Mouse (Mus musculus): ENCODE data around the gene Lrch4.
"Not testable (repeated sequence)": the region's sequence is repeated elsewhere in the genome, so short reads cannot be mapped to it uniquely, and the experiment has no call there.

The Lrch4 gene

DNA sequence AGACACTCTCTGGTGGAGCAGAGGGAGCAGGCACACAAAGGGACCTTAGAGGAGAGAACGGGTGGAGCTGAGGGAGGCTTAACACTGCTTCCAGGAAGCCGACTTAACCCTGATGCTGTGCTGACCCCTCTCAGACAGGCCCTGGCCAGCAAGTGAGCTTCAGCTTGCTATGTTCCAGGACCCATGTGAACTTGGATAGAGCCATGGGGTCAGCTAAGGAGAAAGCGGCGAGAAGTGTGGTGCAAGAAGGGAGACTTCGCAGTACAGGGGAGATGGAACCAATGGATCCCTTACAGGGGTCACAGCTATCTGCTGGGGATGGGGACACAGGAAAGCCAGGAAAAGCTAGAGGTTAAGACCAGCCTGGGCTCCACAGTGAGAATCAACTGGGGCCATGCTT, 15.8 kb upstream of the Lrch4 start:
- no peak for DNase-seq (ENCODE audit: low spot score)

DNA sequence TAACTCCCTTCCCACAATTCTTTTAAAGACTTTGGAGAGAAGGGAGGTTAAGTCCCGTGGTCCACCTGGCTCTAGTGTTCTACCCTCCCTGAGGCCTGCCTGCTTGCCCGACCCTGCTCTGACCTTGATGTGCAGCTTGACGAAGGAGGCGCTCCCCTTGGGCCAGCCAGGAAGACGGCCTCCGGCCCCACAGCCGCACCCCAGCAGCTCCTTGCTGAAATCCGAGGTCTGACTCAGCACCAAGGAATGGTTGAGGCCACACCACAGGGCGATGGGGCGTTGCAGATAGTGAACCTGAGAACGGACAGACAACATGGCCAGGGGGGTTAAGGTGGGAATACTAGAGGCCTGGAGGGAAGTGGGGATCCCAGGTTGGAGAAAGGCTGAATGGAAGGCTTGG, 15.4 kb upstream of the Lrch4 start, which contains the start of gene Pcolce:
Pcolce (minus strand) TSS at position 235 of the 400 bp plus-strand sequence.
- DNase-seq (ENCODE audit: low spot score) = peak; percentile 58

DNA sequence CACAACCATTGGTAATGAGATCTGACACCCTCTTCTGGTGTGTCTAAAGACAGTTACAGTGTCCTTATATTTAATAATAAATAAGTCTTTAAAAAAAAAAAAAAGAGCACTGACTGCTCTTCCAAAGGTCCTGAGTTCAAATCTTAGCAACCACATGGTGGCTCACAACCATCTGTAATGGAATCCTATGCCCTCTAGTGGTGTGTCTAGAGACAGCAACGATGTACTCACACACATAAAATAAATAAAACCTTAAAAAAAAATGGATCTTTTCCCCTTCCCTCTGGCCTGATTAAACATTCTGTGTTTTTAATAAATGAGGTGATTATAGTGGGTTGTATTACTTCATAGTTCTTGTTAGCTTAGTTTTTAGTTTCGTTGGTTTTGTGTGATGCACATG, 14.0 kb upstream of the Lrch4 start:
- DNase-seq (ENCODE audit: low spot score) = not testable (repeated sequence)

DNA sequence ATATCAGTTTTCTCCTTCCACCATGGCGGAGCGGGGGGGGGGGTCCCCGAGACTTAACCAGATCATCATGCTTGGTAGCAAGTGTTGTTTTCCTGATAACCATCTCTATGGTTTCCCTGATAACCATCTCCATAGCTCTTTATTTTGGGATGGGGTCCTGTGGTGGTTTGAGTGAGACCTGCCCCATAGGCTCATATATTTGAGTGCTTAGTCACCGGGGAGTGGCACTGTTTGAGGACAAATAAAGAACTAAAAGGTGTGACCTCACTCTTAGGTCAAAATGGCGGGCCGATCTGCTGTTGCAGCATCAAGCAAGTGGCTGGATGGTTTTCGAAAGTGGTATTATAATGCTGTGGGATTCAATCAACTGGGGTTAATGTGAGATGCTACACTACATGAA, 13.6 kb upstream of the Lrch4 start:
- no peak for DNase-seq (ENCODE audit: low spot score)

DNA sequence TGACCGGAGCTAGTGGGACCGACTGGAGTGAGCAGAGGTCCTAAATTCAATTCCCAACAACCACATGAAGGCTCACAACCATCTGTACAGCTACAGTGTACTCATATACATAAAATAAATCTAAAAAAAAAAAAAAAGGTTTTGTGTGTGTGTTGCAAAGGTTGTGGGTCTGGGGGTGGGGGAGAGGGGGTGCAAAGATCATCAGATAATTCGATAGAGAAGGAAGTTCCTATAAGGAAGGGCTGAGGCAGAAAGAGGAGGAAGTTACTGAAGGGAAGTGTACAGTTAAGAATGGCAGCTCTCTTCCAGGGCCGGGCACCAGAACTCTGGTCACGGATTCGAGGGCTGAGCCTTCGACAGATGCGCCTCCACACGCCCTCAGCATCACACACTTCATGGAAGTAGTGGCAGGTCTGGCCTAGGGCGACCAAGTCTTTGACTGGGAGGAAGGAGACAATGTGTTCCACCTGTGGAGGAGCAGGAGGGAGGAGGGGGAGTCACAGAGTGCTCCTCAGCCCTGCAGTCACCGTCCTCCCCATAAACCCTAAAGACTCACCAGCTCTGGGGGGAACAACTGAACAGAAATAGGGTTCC, 4.9 kb upstream of the Lrch4 start:
- DNase-seq (ENCODE audit: low spot score) = no peak

DNA sequence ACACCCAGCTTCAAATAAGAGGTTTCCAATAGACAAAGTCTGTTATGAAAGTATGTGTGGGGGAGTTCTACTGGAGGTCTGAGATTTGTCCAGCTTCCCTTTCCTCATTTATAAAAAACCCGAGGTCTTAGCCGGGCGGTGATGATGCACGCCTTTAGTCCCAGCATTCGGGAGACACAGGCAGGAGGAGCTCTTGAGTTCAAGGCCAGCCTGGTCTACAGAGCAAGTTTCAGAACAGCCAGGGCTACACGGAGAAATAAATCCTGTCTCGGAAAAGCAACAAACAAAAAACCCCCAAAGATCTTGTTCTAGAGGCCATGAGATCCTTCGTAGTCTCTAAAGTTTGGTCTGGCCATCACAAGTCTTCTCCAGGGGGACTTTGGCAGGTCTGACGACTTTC, 930 bp upstream of the Lrch4 start:
- DNase-seq (ENCODE audit: low spot score) = peak; percentile 28

DNA sequence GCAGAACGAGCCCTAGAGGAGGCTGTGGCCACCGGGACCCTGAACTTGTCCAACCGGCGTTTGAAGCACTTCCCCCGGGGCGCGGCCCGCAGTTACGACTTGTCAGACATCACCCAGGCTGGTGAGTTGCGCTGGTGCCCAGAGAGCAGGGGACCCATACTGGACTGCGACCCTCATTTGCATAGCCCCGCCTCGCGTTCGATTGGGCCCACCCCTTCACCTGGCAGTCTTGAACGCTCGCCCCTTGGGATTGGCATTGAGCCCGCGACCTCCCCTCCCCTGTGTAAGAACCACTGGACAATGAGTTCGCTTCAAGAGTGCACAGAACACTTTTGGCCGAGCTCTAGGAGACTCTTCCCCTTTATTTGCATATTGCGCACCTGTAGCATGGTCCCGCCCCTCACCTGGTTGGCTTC, 393 bp downstream of the Lrch4 start:
- peak; percentile 63 for DNase-seq (ENCODE audit: low spot score)

DNA sequence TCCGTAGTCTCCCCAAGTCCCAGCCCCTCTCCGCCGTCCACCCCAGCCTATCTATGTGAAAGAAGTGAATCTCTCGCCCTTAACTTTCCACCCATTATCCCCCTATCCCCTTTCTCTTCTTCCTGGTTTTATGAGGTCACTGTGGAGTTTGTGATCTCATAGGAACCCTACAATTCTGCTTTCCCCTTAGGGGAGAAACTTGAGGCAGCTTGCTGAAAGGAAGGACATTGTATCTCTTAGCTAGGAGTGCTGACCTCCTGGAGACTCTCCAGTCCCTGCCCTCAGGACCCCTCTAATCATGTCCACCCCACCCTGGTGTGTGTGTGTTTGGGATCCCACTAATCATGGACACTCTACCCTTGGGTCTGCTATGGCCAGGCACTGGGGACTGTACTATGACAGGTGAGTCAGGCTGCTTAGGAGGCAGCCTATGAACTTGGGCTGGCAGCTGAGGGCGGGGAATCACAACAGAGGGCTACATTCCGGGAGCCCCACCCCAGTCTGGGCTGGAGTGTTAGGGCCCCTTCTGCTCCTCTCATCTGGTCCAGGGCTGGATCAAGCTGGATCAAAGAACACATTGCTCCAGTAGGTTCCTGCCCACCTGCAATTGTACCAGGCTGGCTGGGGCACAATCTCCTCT, 1.1 kb downstream of the Lrch4 start:
- DNase-seq (ENCODE audit: low spot score) = no peak

DNA sequence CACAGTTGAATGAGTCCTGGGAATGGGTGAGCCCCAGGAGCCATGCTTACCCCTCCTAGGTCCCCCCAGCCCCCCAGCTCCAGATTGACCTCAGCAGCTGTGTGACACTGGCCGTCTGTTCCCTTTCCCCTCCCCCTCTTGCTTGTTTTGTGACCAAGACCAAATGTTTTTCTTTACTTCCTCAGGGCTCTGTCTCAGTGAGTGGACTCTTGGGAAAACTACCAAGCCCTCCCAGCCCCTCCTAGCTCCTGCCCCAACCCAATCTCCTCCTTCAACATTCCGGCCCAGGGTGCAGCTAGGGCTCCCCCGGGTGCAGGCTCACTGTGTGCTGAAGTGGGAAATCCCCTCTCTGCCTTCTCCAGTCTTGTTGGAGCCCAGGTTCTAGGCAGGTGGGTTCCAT, 1.7 kb downstream of the Lrch4 start:
- no peak for DNase-seq (ENCODE audit: low spot score)

DNA sequence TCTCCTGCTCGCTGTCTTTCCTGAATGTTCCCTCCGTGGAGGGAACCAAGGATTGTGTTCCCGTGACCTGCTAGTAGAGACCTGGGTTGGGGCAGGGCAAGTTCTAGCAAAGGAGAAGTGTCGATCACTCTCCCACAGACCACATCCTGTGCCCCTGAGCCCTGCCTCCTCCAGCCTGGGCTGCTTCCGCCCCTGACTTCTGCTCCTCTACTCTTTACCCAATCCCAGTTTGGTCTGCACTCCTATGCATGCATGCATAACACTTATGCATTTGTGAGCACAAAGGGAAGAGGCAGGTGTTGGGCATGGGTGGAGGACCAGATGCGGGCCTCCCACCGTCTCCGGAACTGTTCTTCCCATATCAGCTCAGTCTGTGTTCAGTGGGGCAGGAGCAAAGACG, 2.2 kb downstream of the Lrch4 start:
- no peak for DNase-seq (ENCODE audit: low spot score)

DNA sequence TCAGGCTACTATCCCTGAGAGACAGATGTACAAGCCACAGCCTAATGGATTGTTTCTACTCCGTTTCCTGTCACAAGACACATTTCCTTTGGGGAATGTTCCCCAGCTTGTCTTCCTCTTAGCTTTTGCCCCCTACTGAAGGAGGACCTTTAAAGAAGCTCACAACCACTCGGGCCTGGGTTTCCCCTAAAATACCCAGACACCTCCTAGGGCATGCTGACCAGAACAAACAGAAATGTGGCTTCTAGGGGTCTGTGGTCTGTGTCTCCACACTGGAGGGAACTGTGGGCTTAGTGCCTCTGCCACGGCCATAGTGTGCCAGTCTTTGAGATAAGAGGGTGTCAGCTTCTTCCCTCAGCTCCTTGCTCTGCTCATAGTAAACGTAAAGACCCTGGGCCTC, 2.7 kb downstream of the Lrch4 start:
- no peak for DNase-seq (ENCODE audit: low spot score)

DNA sequence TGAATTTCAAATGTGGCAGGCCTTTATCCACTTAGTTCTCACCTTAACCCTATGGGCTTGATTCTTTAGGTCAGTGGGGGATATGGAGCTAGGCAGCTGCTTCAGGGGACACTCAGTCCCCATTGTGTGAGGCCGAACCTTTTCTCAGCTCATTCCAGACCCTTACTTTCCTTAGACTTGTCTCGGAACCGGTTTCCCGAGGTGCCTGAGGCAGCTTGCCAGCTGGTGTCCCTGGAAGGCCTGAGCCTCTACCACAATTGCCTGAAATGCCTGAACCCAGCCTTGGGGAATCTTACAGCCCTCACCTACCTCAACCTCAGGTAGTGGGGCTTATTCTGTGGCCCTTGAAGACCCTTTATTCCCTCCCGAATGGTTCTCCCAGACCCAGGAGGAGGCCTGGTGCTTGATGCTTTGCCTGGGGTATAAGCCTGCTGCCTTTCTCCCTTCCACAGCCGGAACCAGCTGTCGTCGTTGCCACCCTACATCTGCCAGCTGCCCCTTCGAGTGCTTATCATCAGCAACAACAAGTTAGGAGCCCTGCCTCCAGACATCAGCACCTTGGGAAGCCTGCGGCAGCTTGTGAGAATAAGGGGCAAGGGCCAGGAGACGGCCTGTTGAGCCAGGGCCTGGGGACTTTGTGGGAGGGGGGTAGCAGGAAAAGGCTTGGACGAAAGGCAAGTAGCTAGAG, 4.6 kb downstream of the Lrch4 start:
- peak; percentile 45 for DNase-seq (ENCODE audit: low spot score)

DNA sequence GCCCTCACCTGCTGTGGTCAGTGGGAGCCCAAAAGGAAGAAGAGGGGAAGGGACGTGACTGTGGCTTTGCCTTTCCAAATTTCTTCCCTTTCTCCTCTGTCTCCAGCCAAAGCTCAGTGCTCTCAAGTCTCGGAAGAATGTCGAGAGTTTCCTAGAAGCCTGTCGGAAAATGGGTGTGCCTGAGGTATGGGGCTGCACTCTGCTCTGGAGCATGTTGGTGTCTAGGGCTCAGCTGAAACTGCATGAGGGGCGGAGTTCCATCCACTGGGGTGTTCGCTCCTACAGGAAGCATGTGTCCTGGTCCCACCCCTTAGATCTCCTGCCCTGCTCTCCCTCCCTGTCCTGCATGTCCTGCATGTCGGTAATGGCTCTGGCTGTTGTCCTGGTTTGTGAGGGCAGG, 10.6 kb downstream of the Lrch4 start:
- no peak for DNase-seq (ENCODE audit: low spot score)

DNA sequence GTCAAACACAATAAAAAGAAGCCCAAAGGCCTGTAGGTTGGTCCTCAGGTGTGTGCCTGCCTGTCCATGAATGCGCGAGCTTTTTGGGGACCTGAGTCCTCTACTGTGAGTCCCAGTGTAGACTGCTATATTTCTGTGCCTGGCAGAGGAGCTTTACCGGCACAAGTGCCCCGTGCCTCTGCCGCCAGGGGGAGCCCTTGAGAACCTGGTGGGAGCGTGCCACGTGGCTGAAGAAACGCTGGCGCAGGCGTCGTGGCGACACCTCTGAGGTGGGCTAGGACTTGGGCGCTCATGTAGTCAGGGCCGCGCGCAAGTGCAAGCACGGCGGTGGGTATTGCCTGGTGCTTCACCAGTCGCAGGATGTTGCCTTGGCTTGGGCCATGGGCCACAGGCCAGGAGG, 12.1 kb downstream of the Lrch4 start, which contains the start of gene Sap25:
Sap25 (plus strand) TSS at position 281 of the 400 bp plus-strand sequence.
- no peak for DNase-seq (ENCODE audit: low spot score)

DNA sequence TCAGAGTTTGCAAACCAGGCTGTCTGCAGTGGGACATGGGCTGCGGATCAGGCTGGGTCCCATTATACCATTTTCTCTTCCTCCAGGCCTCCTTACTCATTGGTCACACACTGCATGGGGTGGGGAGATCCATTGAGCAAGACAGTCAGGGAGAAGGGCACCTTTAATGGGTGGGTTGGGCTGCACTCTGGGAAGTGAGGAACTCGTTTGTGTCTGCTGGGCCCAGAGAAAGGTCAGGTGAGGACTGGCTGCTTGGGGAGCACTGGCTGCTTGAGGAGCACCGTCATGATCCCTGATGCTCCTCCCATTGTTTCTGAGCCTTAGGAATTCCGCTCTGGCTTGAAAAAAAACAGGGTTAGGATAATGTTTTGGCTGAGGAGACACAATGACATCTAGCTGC, 14.0 kb downstream of the Lrch4 start:
- DNase-seq (ENCODE audit: low spot score) = no peak

DNA sequence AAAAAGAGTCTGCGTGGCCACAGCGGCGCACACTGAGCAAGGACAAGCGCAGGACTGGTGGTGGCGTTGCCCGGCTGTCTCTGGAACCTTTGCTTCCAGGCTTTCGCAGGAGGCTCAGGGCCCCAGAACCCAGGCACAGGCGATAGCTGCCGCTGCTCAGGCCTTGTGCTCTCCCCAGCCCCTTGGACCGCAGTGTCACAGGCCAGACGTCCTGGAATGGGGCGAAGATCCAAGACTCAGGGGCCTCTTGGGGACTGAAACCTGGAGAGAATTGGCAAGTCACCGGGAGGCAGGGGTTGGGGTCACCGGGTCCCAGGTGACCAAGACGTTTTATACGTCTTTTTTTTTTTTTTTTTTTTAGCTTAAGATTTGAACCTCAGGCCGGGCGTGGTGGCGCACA, 15.6 kb downstream of the Lrch4 start:
- DNase-seq (ENCODE audit: low spot score) = no peak

DNA sequence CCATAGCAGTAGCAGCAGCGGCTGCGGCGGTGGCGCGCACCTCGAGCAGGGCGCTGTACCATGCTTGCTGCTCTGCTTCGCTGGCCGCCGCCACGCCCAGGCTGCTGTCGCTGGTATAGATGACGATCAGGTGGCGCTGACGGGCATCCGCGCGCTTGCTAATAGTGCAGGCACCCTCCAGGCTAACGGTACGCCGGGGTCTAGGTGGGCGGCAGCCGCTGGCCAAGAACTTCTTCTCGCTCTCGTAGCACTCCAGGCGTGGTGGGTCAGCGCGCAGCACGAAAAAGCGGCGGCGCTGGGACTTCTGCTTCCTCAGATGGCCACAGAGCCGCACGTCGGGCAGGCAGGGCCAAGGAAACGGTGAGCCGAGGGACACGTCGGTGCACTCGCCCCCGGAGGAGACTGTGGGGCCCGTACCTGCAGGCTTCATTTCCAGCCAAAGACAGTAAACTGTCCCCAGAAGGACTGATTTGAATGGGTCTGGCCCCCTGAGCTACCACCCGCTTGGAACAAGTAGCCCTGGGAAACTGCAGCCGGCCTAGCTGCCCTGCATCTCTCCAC, 16.2 kb downstream of the Lrch4 start:
- no peak for DNase-seq (ENCODE audit: low spot score)

DNA sequence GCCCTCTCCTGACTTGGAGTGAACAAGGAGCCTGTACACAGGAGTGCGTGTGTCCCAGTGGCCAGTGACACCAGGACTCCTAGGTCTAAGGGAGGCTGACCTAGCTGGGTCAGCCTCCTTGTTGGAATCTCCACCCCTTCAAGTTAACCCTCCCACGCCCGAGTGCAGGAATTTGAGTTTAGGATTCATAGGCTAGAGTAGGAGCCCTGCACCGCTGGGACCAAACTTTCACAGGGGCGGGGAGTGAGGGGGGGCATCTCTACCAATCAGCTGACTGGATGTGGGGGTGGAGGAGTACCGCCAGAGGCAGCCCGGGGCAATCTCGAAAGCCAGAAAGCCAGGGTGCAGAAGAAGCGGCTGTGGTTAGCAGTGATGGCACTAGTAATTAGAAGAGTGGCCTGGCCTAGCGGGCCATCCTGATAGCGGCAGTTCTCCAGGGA, 16.8 kb downstream of the Lrch4 start, which contains the start of gene Irs3:
Irs3 (minus strand) TSS at position 63 of the 440 bp plus-strand sequence.
- peak; percentile 34 for DNase-seq (ENCODE audit: low spot score)

DNA sequence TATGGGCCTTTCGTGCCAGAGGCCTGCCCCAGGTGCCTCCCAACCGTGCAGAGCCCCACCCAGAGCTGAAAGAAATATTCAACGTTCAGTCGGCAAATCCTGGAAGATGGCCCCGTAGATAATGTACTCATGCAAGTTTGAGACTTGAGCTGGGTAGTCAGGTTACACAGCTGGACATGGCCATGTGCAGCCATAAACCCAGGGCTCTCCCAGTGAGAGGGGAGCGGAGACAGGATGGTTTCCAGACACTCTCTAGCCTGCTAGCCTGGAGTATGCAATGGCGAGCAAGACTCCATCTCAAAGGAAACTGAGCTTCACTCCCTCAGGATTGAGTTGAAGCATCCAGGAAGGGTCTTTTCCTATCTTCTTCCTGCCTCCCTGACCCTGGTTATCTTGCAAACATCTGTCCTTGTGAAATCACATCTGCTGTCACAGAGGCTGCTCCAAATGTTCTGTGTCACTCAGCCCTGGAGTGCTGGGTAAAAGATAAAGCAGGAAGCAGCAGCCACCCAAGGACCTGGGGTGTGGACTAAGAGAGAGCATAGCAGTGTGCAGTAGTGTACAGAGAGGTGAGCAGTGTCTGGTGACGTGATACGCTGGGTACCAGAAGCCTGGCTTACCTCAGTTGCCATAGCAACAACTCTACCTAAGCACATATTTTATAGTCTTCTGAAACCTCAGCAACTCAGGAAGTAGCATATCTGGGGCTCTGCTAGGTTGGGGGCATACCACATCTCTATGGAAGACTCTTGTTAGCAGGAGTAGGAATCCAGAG, 19.1 kb downstream of the Lrch4 start:
- no peak for DNase-seq (ENCODE audit: low spot score)

DNA sequence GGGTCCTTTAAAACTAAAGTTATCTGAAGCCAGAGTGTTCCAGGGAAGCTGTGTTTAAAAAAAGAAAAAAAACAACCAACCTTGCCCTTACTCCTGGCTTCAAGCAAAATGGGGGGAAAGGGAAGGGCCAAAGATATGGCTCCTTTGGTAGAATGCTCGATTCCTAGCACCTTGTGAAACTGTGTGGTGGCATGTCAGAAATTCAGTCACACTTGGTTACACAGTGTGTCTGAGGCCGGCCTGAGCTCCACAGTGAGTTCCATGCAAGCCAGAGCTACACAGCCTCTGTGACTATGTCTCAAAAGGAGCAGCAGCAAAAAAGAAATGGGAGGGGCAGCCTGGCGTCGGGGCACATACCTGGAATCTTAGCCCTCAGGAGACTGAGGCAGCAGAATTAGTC, 20.3 kb downstream of the Lrch4 start:
- DNase-seq (ENCODE audit: low spot score) = no peak

DNA sequence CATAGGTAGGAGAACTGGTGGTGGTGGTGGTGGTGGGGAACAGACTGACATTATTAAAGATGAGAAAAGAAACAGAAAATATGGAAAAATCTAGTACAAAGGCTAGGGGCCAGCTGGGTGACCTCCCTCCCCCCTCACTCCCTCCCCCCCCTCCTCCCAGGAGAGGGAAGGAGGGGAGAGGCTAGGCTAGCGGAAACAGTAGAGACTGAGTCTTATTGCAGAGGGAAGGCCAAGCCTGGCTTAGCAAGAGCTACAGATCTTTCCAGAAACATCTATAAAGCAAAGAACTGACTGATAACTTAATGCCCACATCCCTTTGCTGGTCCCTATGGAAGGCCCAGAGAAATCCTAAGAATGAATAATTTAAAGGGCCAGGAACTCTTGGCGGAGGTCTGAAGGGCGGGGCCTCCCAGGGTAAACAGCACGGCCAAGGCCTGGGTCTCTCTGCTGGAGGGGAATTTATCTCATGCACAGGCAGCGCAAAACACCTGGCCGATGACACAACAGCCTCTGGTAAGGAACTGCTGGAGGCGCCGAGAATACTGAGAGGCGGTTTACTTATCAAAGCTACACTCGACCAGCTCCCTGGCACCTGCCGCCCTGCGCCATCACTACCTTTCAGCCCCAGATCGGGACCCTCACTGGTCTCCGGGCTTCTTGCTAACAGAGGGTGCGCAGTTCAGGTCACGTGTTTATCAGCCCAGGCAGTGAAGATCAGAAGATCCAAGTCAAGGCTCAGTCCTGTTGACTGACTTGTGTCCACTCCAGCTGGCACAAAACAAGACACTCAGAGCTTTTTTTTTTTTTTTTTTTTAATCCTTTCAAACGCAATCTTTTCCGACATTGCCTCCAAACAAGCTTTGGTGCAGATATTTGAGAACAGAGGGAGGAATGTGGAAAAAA, 21.0 kb downstream of the Lrch4 start:
- DNase-seq (ENCODE audit: low spot score) = peak; percentile 42

Data from ovary, postnatal 36 days (tissue).